Mouse (Mus musculus) heart, embryonic 14.5 days (tissue): Measurements from ENCODE around the gene Zranb3. TPM values are rescaled to one million over a fixed set of nuclear protein-coding genes. Genes with fewer than 3 reads are reported as not detected.
"Not testable (repeated sequence)": the region's sequence is repeated elsewhere in the genome, so short reads cannot be mapped to it uniquely, and the experiment has no call there.

Experiments used
- ATAC-seq: fragments of 200-750 bp; cut with Nextera tagmentation; 2 replicates; pipeline ENCODE4 v1.8.0; 2017; ENCODE audit warnings: low read depth, moderate TSS enrichment; ENCODE audit not compliant: insufficient number of reproducible peaks, insufficient read depth, low FRiP score
- H3K27ac ChIP-seq, 2 experiments: fragments of 200-500 bp in 1 of 2; fragments of 300-500 bp in 1 of 2; sonication (generic) in 1 of 2; replicated peaks in 1 of 2; 2 replicates each; pipeline ENCODE4 v1.5.1; 2012 to 2014; ENCODE audit warnings: low read depth in 2 of 2, low read length in 2 of 2, control low read depth in 1 of 2, mild to moderate bottlenecking in 1 of 2, mixed read lengths in 1 of 2; ENCODE audit not compliant: control insufficient read depth in 1 of 2, insufficient read depth in 1 of 2
- H3K27me3 ChIP-seq: fragments of 300-500 bp; sonication (generic); 2 replicates; pipeline ENCODE4 v1.6.1; 2014; ENCODE audit warnings: mild to moderate bottlenecking, low read length, control low read depth; ENCODE audit not compliant: control insufficient read depth, insufficient read depth
- H3K36me3 ChIP-seq: fragments of 300-500 bp; sonication (generic); 2 replicates; pipeline ENCODE4 v1.6.1; 2014; ENCODE audit warnings: mild to moderate bottlenecking, control low read depth, low read length, mixed read lengths; ENCODE audit not compliant: control insufficient read depth, insufficient read depth
- H3K4me1 ChIP-seq, 2 experiments: fragments of 200-500 bp in 1 of 2; fragments of 300-500 bp in 1 of 2; sonication (generic) in 1 of 2; 2 replicates each; pipeline ENCODE4 v1.6.1; 2012 to 2014; ENCODE audit warnings: low read length in 2 of 2, control low read depth in 1 of 2, mixed read lengths in 1 of 2; ENCODE audit not compliant: control insufficient read depth in 2 of 2, insufficient read depth in 2 of 2
- H3K4me2 ChIP-seq: fragments of 300-500 bp; sonication (generic); 2 replicates; pipeline ENCODE4 v1.6.1; 2014; ENCODE audit warnings: mild to moderate bottlenecking, low read length
- H3K4me3 ChIP-seq, 2 experiments: fragments of 200-500 bp in 1 of 2; fragments of 300-500 bp in 1 of 2; sonication (generic) in 1 of 2; 2 replicates each; pipeline ENCODE4 v1.5.1; 2012 to 2014; ENCODE audit warnings: low read length in 2 of 2, mild to moderate bottlenecking in 2 of 2, control low read depth in 1 of 2, low read depth in 1 of 2, moderate library complexity in 1 of 2; ENCODE audit not compliant: control insufficient read depth in 1 of 2, insufficient read depth in 1 of 2
- H3K9ac ChIP-seq: fragments of 300-500 bp; sonication (generic); 2 replicates; pipeline ENCODE4 v1.6.1; 2014; ENCODE audit warnings: mild to moderate bottlenecking, low read length
- H3K9me3 ChIP-seq: fragments of 300-500 bp; sonication (generic); 2 replicates; pipeline ENCODE4 v1.6.1; 2016; ENCODE audit warnings: low read length, control low read depth; ENCODE audit not compliant: control insufficient read depth
- WGBS: fragments of 180-500 bp; shearing (Covaris S2); extraction: QIAGEN DNeasy Blood & Tissue Kit; methylation state at CpG from one replicate; pipeline ENCODE4 v1.1.7; 2014; 5-methylcytosine and 5-hydroxymethylcytosine counted together
- polyA plus RNA-seq: library from polyadenylated mRNA; unstranded; fragments of >200 nt; fragmentation: Nextera tagmentation; extraction: Ambion mirVana; gene quantifications from 2 replicates; pipeline ENCODE4 v1.2.1, GENCODE M21; 2014

Gene Zranb3
- polyA plus RNA-seq: 5.9 and 6.7 TPM in 2 replicates

- Histone ChIP-seq H3K9ac (peak within 1 kb of the TSS; percentile 92), H3K36me3 (no peaks in the 10 kb centered on the region), H3K4me1 (peaks cover 2 to 17% of the 10 kb centered on the region in 2 experiments), H3K27me3 (no peaks in the 10 kb centered on the region), H3K9me3 (no peaks in the 10 kb centered on the region), H3K27ac (peak within 1 kb of the TSS; percentile 95 to 96), H3K4me2 (peak within 1 kb of the TSS; percentile 79), H3K4me3 (peak within 1 kb of the TSS; percentile 83 to 90)
- under 1% methylated on average over 43 of the region's 43 CpGs for WGBS
- peak; percentile 97 for ATAC-seq
These were observed at the start of gene Zranb3, which contains the start of gene R3hdm1 for GRCm38 (mm10) chr1:128102641-128103461. Gene Zranb3, minus strand, starts transcription at chr1:128103047. Gene R3hdm1, plus strand, starts transcription at chr1:128103301.

- Histone ChIP-seq H3K27ac (no peak overlapping the region), H3K4me2 (no peak overlapping the region), H3K4me3 (no peak overlapping the region), H3K9me3 (no peaks in the 10 kb centered on the region), H3K27me3 (no peaks in the 10 kb centered on the region), H3K9ac (no peak overlapping the region), H3K36me3 (no peaks in the 10 kb centered on the region), H3K4me1 (peaks cover 0 to 4% of the 10 kb centered on the region in 2 experiments; a peak in 2 of 4 replicates)
- ATAC-seq: no peak
These were observed 38.9 kb upstream of the Zranb3 start for GRCm38 (mm10) chr1:128141737-128142136.

- no peak overlapping the region for H3K4me2 ChIP-seq
- H3K4me3 ChIP-seq: no peak overlapping the region
- no peak for ATAC-seq
- no peak overlapping the region for H3K27ac ChIP-seq
- H3K36me3 ChIP-seq: no peaks in the 10 kb centered on the region
- H3K27me3 ChIP-seq: no peaks in the 10 kb centered on the region
- peaks cover 0 to 4% of the 10 kb centered on the region in 2 experiments; a peak in 2 of 4 replicates for H3K4me1 ChIP-seq
- H3K9me3 ChIP-seq: no peaks in the 10 kb centered on the region
- H3K9ac ChIP-seq: no peak overlapping the region
These were observed 38.2 kb upstream of the Zranb3 start for GRCm38 (mm10) chr1:128141039-128141438.

GRCm38 (mm10) chr1:128136222-128136621, 33.4 kb upstream of the Zranb3 start:
- ATAC-seq, H3K9ac ChIP-seq, H3K4me2 ChIP-seq: not testable (repeated sequence)

GRCm38 (mm10) chr1:128120913-128121627, 18.2 kb upstream of the Zranb3 start:
- Histone ChIP-seq H3K4me2 (no peak overlapping the region), H3K9me3 (no peaks in the 10 kb centered on the region), H3K4me1 (no peaks in the 10 kb centered on the region), H3K9ac (no peak overlapping the region), H3K27ac (no peak overlapping the region), H3K4me3 (no peak overlapping the region), H3K36me3 (no peaks in the 10 kb centered on the region), H3K27me3 (no peaks in the 10 kb centered on the region)
- WGBS: 79% methylated on average over 4 of the region's 4 CpGs
- no peak for ATAC-seq

More at GRCm38 (mm10) chr1:128136222-128136621, 33.4 kb upstream of the Zranb3 start:
- H3K27ac ChIP-seq, H3K27me3 ChIP-seq, H3K4me3 ChIP-seq, H3K4me1 ChIP-seq, H3K9me3 ChIP-seq, H3K36me3 ChIP-seq: not testable (repeated sequence)

GRCm38 (mm10) chr1:128103520-128104088, 757 bp upstream of the Zranb3 start:
- Histone ChIP-seq H3K4me1 (peaks cover 2 to 17% of the 10 kb centered on the region in 2 experiments), H3K4me3 (peak overlapping the region; percentile 59 to 90), H3K9ac (peak overlapping the region; percentile 92), H3K27ac (peak overlapping the region; percentile 87 to 96), H3K4me2 (peak overlapping the region; percentile 79), H3K9me3 (no peaks in the 10 kb centered on the region), H3K36me3 (no peaks in the 10 kb centered on the region), H3K27me3 (no peaks in the 10 kb centered on the region)
- peak; percentile 71 for ATAC-seq
- 1% methylated on average over 42 of the region's 47 CpGs for WGBS

GRCm38 (mm10) chr1:128102251-128102640, 601 bp downstream of the Zranb3 start:
- no peaks in the 10 kb centered on the region for H3K9me3 ChIP-seq
- H3K27me3 ChIP-seq: no peaks in the 10 kb centered on the region
- H3K9ac ChIP-seq: peak overlapping the region; percentile 73
- H3K4me1 ChIP-seq: peaks cover 2 to 17% of the 10 kb centered on the region in 2 experiments
- H3K36me3 ChIP-seq: no peaks in the 10 kb centered on the region
- H3K4me2 ChIP-seq: peak overlapping the region; percentile 72
- H3K4me3 ChIP-seq: peak overlapping the region; percentile 83 to 90
- under 1% methylated on average over 15 of the region's 15 CpGs for WGBS
- ATAC-seq: no peak
- peak overlapping the region; percentile 68 to 91 for H3K27ac ChIP-seq
